Mouse (Mus musculus): ENCODE data around the gene Tmbim7. TPM values are rescaled to one million over a fixed set of nuclear protein-coding genes. Genes with fewer than 3 reads are reported as not detected.

Tmbim7 gene
- polyA plus RNA-seq, 1 experiment from 2014 or later = not detected

GRCm38 (mm10) chr5:3633951-3634350, 17.0 kb upstream of the Tmbim7 start:
- 67% methylated on average over 4 of the region's 4 CpGs for WGBS
- Histone ChIP-seq H3K27me3 (ENCODE audit: control insufficient read depth, insufficient read depth, low read length) (no peaks in the 10 kb centered on the region), H3K4me3 (ENCODE audit: low read depth, low read length) (no peak overlapping the region), H3K4me1 (ENCODE audit: control insufficient read depth, insufficient read depth, low read length) (no peaks in the 10 kb centered on the region), H3K36me3 (ENCODE audit: control insufficient read depth, insufficient read depth, low read length) (peaks cover 3% of the 10 kb centered on the region), H3K9me3 (ENCODE audit: control insufficient read depth, low read depth, low read length) (no peaks in the 10 kb centered on the region), H3K4me2 (replicated peaks; ENCODE audit: low read depth, low read length) (no peak overlapping the region), H3K27ac (ENCODE audit: low read length) (no peak overlapping the region), H3K9ac (replicated peaks; ENCODE audit: low read depth, low read length) (no peak overlapping the region)
- no peak for ATAC-seq (ENCODE audit: insufficient number of reproducible peaks, insufficient read depth, low FRiP score, low read depth)

GRCm38 (mm10) chr5:3635286-3635685, 15.7 kb upstream of the Tmbim7 start:
- WGBS = 78% methylated on average over 8 of the region's 8 CpGs
- Histone ChIP-seq H3K27me3 (ENCODE audit: control insufficient read depth, insufficient read depth, low read length) (no peaks in the 10 kb centered on the region), H3K4me1 (ENCODE audit: control insufficient read depth, insufficient read depth, low read length) (no peaks in the 10 kb centered on the region)

GRCm38 (mm10) chr5:3644621-3645020, 6.4 kb upstream of the Tmbim7 start:
- Histone ChIP-seq H3K36me3 (ENCODE audit: control insufficient read depth, insufficient read depth, low read length) (peaks cover 27% of the 10 kb centered on the region), H3K4me3 (ENCODE audit: low read depth, low read length) (no peak overlapping the region), H3K4me1 (ENCODE audit: control insufficient read depth, insufficient read depth, low read length) (peaks cover 4% of the 10 kb centered on the region; the same call in 1 of the 2 replicates), H3K27ac (ENCODE audit: low read length) (no peak overlapping the region), H3K9me3 (ENCODE audit: control insufficient read depth, low read depth, low read length) (no peaks in the 10 kb centered on the region), H3K27me3 (ENCODE audit: control insufficient read depth, insufficient read depth, low read length) (no peaks in the 10 kb centered on the region), H3K4me2 (replicated peaks; ENCODE audit: low read depth, low read length) (no peak overlapping the region), H3K9ac (replicated peaks; ENCODE audit: low read depth, low read length) (no peak overlapping the region)
- 91% methylated on average over 6 of the region's 6 CpGs for WGBS
- ATAC-seq (ENCODE audit: insufficient number of reproducible peaks, insufficient read depth, low FRiP score, low read depth) = no peak

More at GRCm38 (mm10) chr5:3635286-3635685, 15.7 kb upstream of the Tmbim7 start:
- H3K27ac ChIP-seq (ENCODE audit: low read length) = no peak overlapping the region
- no peak overlapping the region for H3K4me3 ChIP-seq (ENCODE audit: low read depth, low read length)
- no peak overlapping the region for H3K9ac ChIP-seq (replicated peaks; ENCODE audit: low read depth, low read length)
- no peaks in the 10 kb centered on the region for H3K9me3 ChIP-seq (ENCODE audit: control insufficient read depth, low read depth, low read length)
- no peak for ATAC-seq (ENCODE audit: insufficient number of reproducible peaks, insufficient read depth, low FRiP score, low read depth)
- no peak overlapping the region for H3K4me2 ChIP-seq (replicated peaks; ENCODE audit: low read depth, low read length)
- H3K36me3 ChIP-seq (ENCODE audit: control insufficient read depth, insufficient read depth, low read length) = no peaks in the 10 kb centered on the region; the same call in none of the 2 replicates

GRCm38 (mm10) chr5:3645326-3645725, 5.7 kb upstream of the Tmbim7 start:
- Histone ChIP-seq H3K36me3 (ENCODE audit: control insufficient read depth, insufficient read depth, low read length) (peaks cover 27% of the 10 kb centered on the region), H3K27ac (ENCODE audit: low read length) (no peak overlapping the region), H3K4me2 (replicated peaks; ENCODE audit: low read depth, low read length) (no peak overlapping the region), H3K9me3 (ENCODE audit: control insufficient read depth, low read depth, low read length) (no peaks in the 10 kb centered on the region), H3K4me3 (ENCODE audit: low read depth, low read length) (no peak overlapping the region), H3K9ac (replicated peaks; ENCODE audit: low read depth, low read length) (no peak overlapping the region), H3K4me1 (ENCODE audit: control insufficient read depth, insufficient read depth, low read length) (peaks cover 4% of the 10 kb centered on the region; the same call in 1 of the 2 replicates), H3K27me3 (ENCODE audit: control insufficient read depth, insufficient read depth, low read length) (no peaks in the 10 kb centered on the region)
- 83% methylated on average over 6 of the region's 6 CpGs for WGBS
- ATAC-seq (ENCODE audit: insufficient number of reproducible peaks, insufficient read depth, low FRiP score, low read depth) = no peak

GRCm38 (mm10) chr5:3646539-3646938, 4.4 kb upstream of the Tmbim7 start:
- Histone ChIP-seq H3K36me3 (ENCODE audit: control insufficient read depth, insufficient read depth, low read length) (peaks cover 20% of the 10 kb centered on the region), H3K27me3 (ENCODE audit: control insufficient read depth, insufficient read depth, low read length) (no peaks in the 10 kb centered on the region), H3K27ac (ENCODE audit: low read length) (no peak overlapping the region), H3K9me3 (ENCODE audit: control insufficient read depth, low read depth, low read length) (no peaks in the 10 kb centered on the region), H3K4me3 (ENCODE audit: low read depth, low read length) (peak overlapping the region; percentile 98), H3K4me1 (ENCODE audit: control insufficient read depth, insufficient read depth, low read length) (peaks cover 4% of the 10 kb centered on the region; the same call in 1 of the 2 replicates), H3K9ac (replicated peaks; ENCODE audit: low read depth, low read length) (0 out of 2 replicates have a peak overlapping the region, but pooled peaks have one; percentile 81), H3K4me2 (replicated peaks; ENCODE audit: low read depth, low read length) (peak overlapping the region; percentile 72)
- no peak for ATAC-seq (ENCODE audit: insufficient number of reproducible peaks, insufficient read depth, low FRiP score, low read depth)
- 23% methylated on average over 6 of the region's 6 CpGs for WGBS

- under 1% methylated on average over 50 of the region's 60 CpGs for WGBS
- Histone ChIP-seq H3K36me3 (ENCODE audit: control insufficient read depth, insufficient read depth, low read length) (peaks cover 16% of the 10 kb centered on the region), H3K27me3 (ENCODE audit: control insufficient read depth, insufficient read depth, low read length) (no peaks in the 10 kb centered on the region), H3K9ac (replicated peaks; ENCODE audit: low read depth, low read length) (peak overlapping the region; percentile 81), H3K4me3 (ENCODE audit: low read depth, low read length) (peak overlapping the region; percentile 98), H3K27ac (ENCODE audit: low read length) (peak overlapping the region; percentile 94), H3K4me2 (replicated peaks; ENCODE audit: low read depth, low read length) (peak overlapping the region; percentile 72), H3K9me3 (ENCODE audit: control insufficient read depth, low read depth, low read length) (no peaks in the 10 kb centered on the region), H3K4me1 (ENCODE audit: control insufficient read depth, insufficient read depth, low read length) (peaks cover 4% of the 10 kb centered on the region; the same call in 1 of the 2 replicates)
- ATAC-seq (ENCODE audit: insufficient number of reproducible peaks, insufficient read depth, low FRiP score, low read depth) = 0 out of 2 replicates have a peak, but pooled peaks have one; percentile 34
Observed at GRCm38 (mm10) chr5:3646991-3647707, 3.8 kb upstream of the Tmbim7 start.

GRCm38 (mm10) chr5:3647708-3648121, 3.3 kb upstream of the Tmbim7 start:
- peaks cover 4% of the 10 kb centered on the region; the same call in 1 of the 2 replicates for H3K4me1 ChIP-seq (ENCODE audit: control insufficient read depth, insufficient read depth, low read length)
- H3K27me3 ChIP-seq (ENCODE audit: control insufficient read depth, insufficient read depth, low read length) = no peaks in the 10 kb centered on the region
- H3K9ac ChIP-seq (replicated peaks; ENCODE audit: low read depth, low read length) = peak overlapping the region; percentile 81
- peaks cover 15% of the 10 kb centered on the region for H3K36me3 ChIP-seq (ENCODE audit: control insufficient read depth, insufficient read depth, low read length)
- peak overlapping the region; percentile 94 for H3K27ac ChIP-seq (ENCODE audit: low read length)
- WGBS = 0% methylated on average over 30 of the region's 46 CpGs
- H3K4me2 ChIP-seq (replicated peaks; ENCODE audit: low read depth, low read length) = peak overlapping the region; percentile 72
- peak; percentile 95 for ATAC-seq (ENCODE audit: insufficient number of reproducible peaks, insufficient read depth, low FRiP score, low read depth)
- H3K9me3 ChIP-seq (ENCODE audit: control insufficient read depth, low read depth, low read length) = no peaks in the 10 kb centered on the region
- H3K4me3 ChIP-seq (ENCODE audit: low read depth, low read length) = peak overlapping the region; percentile 98

GRCm38 (mm10) chr5:3648206-3648848, 2.7 kb upstream of the Tmbim7 start:
- H3K9ac ChIP-seq (replicated peaks; ENCODE audit: low read depth, low read length) = no peak overlapping the region
- no peak overlapping the region for H3K27ac ChIP-seq (ENCODE audit: low read length)
- peaks cover 4% of the 10 kb centered on the region; the same call in 1 of the 2 replicates for H3K4me1 ChIP-seq (ENCODE audit: control insufficient read depth, insufficient read depth, low read length)
- H3K9me3 ChIP-seq (ENCODE audit: control insufficient read depth, low read depth, low read length) = no peaks in the 10 kb centered on the region
- peak overlapping the region; percentile 98; the same call in 1 of the 2 replicates for H3K4me3 ChIP-seq (ENCODE audit: low read depth, low read length)
- 44% methylated on average over 4 of the region's 4 CpGs for WGBS
- H3K4me2 ChIP-seq (replicated peaks; ENCODE audit: low read depth, low read length) = peak overlapping the region; percentile 72; the same call in 1 of the 2 replicates
- H3K27me3 ChIP-seq (ENCODE audit: control insufficient read depth, insufficient read depth, low read length) = no peaks in the 10 kb centered on the region
- H3K36me3 ChIP-seq (ENCODE audit: control insufficient read depth, insufficient read depth, low read length) = peaks cover 11% of the 10 kb centered on the region
- ATAC-seq (ENCODE audit: insufficient number of reproducible peaks, insufficient read depth, low FRiP score, low read depth) = no peak

Measured in stomach, embryonic 14.5 days (tissue).